Mouse (Mus musculus) ovary, postnatal 14 days (tissue): ENCODE measurements around the gene Dnajc6.

ENCODE experiments used
- DNase-seq: peaks from one replicate; pipeline ENCODE4 v3.0.0; 2022; ENCODE audit warnings: low spot score

Dnajc6 gene

GRCm38 (mm10) chr4:101569076-101569475 lies 72.6 kb downstream of the Dnajc6 start:
- no peak for DNase-seq

GRCm38 (mm10) chr4:101572142-101572541 lies 75.7 kb downstream of the Dnajc6 start:
- DNase-seq = no peak

- no peak for DNase-seq
Observed at GRCm38 (mm10) chr4:101575307-101575706, 78.9 kb downstream of the Dnajc6 start.

- DNase-seq = no peak
Observed at GRCm38 (mm10) chr4:101578720-101579119, 82.3 kb downstream of the Dnajc6 start.

- DNase-seq = no peak
Observed at GRCm38 (mm10) chr4:101579517-101579916, 83.1 kb downstream of the Dnajc6 start.

GRCm38 (mm10) chr4:101581156-101581555 lies 84.7 kb downstream of the Dnajc6 start:
- DNase-seq = no peak

GRCm38 (mm10) chr4:101582882-101583281 lies 86.4 kb downstream of the Dnajc6 start:
- no peak for DNase-seq

GRCm38 (mm10) chr4:101584524-101585454 lies 88.3 kb downstream of the Dnajc6 start:
- DNase-seq = no peak

GRCm38 (mm10) chr4:101585455-101586184 lies 89.2 kb downstream of the Dnajc6 start:
- no peak for DNase-seq

GRCm38 (mm10) chr4:101588932-101589331 lies 92.5 kb downstream of the Dnajc6 start:
- no peak for DNase-seq

- DNase-seq = no peak
Observed at GRCm38 (mm10) chr4:101589771-101590170, 93.3 kb downstream of the Dnajc6 start.

- DNase-seq = no peak
Observed at GRCm38 (mm10) chr4:101591400-101591799, 95.0 kb downstream of the Dnajc6 start.

- DNase-seq = no peak
Observed at GRCm38 (mm10) chr4:101592466-101592865, 96.0 kb downstream of the Dnajc6 start.

- DNase-seq = no peak
Observed at GRCm38 (mm10) chr4:101601758-101602157, 105.3 kb downstream of the Dnajc6 start.

GRCm38 (mm10) chr4:101603635-101604034 lies 107.2 kb downstream of the Dnajc6 start:
- no peak for DNase-seq

GRCm38 (mm10) chr4:101616520-101616919 lies 120.1 kb downstream of the Dnajc6 start:
- no peak for DNase-seq

- no peak for DNase-seq
Observed at GRCm38 (mm10) chr4:101617742-101618141, 121.3 kb downstream of the Dnajc6 start.

GRCm38 (mm10) chr4:101620206-101620605 lies 123.8 kb downstream of the Dnajc6 start:
- DNase-seq = no peak

GRCm38 (mm10) chr4:101621241-101621640 lies 124.8 kb downstream of the Dnajc6 start:
- no peak for DNase-seq

- no peak for DNase-seq
Observed at GRCm38 (mm10) chr4:101625278-101625677, 128.8 kb downstream of the Dnajc6 start.

- no peak for DNase-seq
Observed at GRCm38 (mm10) chr4:101635596-101635995, 139.1 kb downstream of the Dnajc6 start.

- DNase-seq = no peak
Observed at GRCm38 (mm10) chr4:101637472-101637871, 141.0 kb downstream of the Dnajc6 start.

GRCm38 (mm10) chr4:101640631-101641030 lies 144.2 kb downstream of the Dnajc6 start:
- no peak for DNase-seq
